Mouse (Mus musculus) kidney, adult 9 months (tissue): ENCODE results near the gene Hoxb1.

Experiments used
- DNase-seq: peaks from one replicate; pipeline ENCODE4 v3.0.0; 2022

The Hoxb1 gene

GRCm38 (mm10) chr11:96365441-96366091 is at the start of gene Hoxb1:
Gene Hoxb1, plus strand, starts transcription at chr11:96365752.
- DNase-seq = no peak

GRCm38 (mm10) chr11:96316696-96317607 is 48.6 kb upstream of the Hoxb1 start:
- no peak for DNase-seq

- peak; percentile 44 for DNase-seq
Observed at GRCm38 (mm10) chr11:96317608-96318367, 47.8 kb upstream of the Hoxb1 start, which contains the start of gene Hoxb4. Gene Hoxb4, plus strand, starts transcription at chr11:96318267.

- peak; percentile 94 for DNase-seq
Observed at GRCm38 (mm10) chr11:96318368-96319070, 47.0 kb upstream of the Hoxb1 start.

GRCm38 (mm10) chr11:96319071-96319902 is 46.3 kb upstream of the Hoxb1 start:
- DNase-seq = peak; percentile 70

GRCm38 (mm10) chr11:96319910-96320309 is 45.6 kb upstream of the Hoxb1 start:
- DNase-seq = peak; percentile 72

- DNase-seq = peak; percentile 34
Observed at GRCm38 (mm10) chr11:96320688-96321087, 44.9 kb upstream of the Hoxb1 start.

- no peak for DNase-seq
Observed at GRCm38 (mm10) chr11:96321846-96322245, 43.7 kb upstream of the Hoxb1 start.

GRCm38 (mm10) chr11:96322738-96323137 is 42.8 kb upstream of the Hoxb1 start:
- DNase-seq = no peak

GRCm38 (mm10) chr11:96323154-96323553 is 42.4 kb upstream of the Hoxb1 start, which contains the start of gene Hoxb3:
Gene Hoxb3, plus strand, starts transcription at chr11:96323326.
- no peak for DNase-seq

GRCm38 (mm10) chr11:96324125-96324524 is 41.4 kb upstream of the Hoxb1 start:
- peak; percentile 40 for DNase-seq

GRCm38 (mm10) chr11:96324965-96325364 is 40.6 kb upstream of the Hoxb1 start:
- no peak for DNase-seq

GRCm38 (mm10) chr11:96325747-96326212 is 39.8 kb upstream of the Hoxb1 start:
- no peak for DNase-seq

GRCm38 (mm10) chr11:96326705-96327104 is 38.8 kb upstream of the Hoxb1 start:
- no peak for DNase-seq

- no peak for DNase-seq
Observed at GRCm38 (mm10) chr11:96327122-96327521, 38.4 kb upstream of the Hoxb1 start.

- DNase-seq = no peak
Observed at GRCm38 (mm10) chr11:96327750-96328149, 37.8 kb upstream of the Hoxb1 start.

GRCm38 (mm10) chr11:96328605-96329004 is 36.9 kb upstream of the Hoxb1 start:
- DNase-seq = no peak

GRCm38 (mm10) chr11:96332105-96332504 is 33.4 kb upstream of the Hoxb1 start:
- peak; percentile 36 for DNase-seq

- no peak for DNase-seq
Observed at GRCm38 (mm10) chr11:96332618-96333032, 32.9 kb upstream of the Hoxb1 start.

GRCm38 (mm10) chr11:96333241-96334001 is 32.1 kb upstream of the Hoxb1 start:
- no peak for DNase-seq

- DNase-seq = no peak
Observed at GRCm38 (mm10) chr11:96334002-96334364, 31.6 kb upstream of the Hoxb1 start.
